Mouse (Mus musculus) fibroblast of lung, adult 2 months (primary cell): ENCODE data around the gene Tmem189.

Experiments used
- DNase-seq: peaks from one replicate; pipeline ENCODE4 v3.0.0-alpha.2; 2011; ENCODE audit warnings: low read depth

Tmem189 gene

GRCm38 (mm10) chr2:167680657-167681056, 9.0 kb downstream of the Tmem189 start:
- DNase-seq, result no peak

DNA sequence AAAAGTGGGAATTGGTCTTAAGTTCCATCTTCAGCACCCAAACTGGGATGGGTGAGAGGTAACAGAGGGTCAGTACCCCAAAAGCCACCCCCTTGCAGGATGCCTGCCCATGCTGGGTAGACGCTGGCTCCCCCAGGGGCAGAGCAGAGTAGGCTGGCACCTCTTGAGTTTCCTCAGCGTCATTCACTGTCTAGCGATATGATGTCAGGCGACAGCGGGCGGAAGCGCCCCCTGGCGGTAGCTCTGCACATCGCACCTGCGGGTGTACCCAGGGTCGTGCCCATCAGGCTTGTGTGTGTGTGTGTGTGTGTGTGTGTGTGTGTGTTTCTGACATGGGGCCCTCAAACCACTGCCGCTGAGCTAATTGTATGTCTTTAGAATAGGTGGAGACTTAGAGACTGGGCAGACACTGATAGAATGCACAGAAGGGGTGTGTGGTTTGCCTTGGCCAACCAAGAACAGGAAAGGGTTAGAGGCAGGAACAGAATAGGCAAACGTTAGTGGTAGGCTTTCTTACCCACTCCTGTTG, 9.7 kb downstream of the Tmem189 start:
- no peak for DNase-seq

DNA sequence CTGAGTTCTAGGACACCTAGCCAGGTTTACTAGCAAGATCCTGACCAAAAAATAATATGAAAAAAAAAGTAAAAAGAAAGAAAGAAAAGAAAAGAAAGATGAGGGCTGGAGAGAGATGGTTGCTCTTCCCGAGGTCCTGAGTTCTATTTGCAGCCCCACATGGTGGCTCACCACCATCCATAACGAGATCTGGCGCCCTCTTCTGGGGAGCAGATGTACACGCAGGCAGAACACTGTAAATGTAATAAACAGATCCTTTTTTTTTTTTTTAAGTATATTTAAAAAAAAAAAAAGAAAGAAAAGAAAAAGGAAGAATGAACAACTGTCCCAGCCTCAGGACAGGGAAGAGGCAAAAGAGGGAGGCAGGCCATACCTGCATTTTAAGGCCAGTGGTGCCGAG, 11.0 kb downstream of the Tmem189 start:
- no peak for DNase-seq

- no peak for DNase-seq
Observed at GRCm38 (mm10) chr2:167675120-167675909, 14.3 kb downstream of the Tmem189 start.

GRCm38 (mm10) chr2:167672212-167672685, 17.4 kb downstream of the Tmem189 start:
- no peak for DNase-seq

DNA sequence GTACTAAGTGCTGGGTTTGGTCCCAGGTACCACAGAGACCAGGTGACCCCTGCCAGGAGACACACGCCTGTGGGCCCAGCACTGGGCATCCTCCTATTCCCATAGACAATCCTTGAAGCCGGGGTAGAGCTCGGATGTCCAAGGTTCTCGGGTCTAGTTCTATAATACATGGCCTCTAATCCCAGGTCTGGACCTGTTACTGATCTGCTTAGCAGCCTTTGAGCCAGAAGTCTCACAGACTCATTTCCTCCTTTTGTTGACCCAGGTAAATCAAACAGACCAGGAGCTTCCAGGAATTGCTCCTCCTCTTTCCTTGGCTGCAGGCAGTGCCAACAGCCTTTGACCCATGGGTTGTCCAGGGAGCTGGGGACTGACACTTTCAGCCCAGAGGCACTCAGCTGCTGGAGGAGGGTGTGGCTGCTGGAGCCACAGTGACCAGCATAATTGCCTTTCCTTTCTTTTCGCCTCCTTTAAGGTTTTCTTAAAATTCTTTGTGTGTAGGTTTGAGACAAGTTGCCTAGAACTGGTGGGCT, 18.5 kb downstream of the Tmem189 start:
- DNase-seq, result no peak

DNA sequence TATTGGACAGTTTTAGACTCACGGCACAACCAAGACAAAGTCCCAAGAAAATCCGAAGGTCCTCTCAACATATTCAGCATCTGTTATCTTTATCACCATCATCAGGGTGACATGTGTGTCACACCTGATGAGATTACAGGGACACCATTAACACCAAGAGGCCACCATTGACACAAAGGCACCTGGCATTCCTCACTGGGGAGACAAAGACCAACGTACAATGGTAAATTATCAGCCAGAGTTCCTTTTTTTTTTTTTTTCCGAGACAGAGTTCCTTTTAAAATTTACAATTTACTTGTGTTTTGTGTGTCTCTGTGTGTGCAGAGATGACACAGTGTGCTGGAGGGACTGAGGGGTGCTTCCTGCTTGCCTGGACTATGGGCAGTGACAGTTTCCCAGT, 20.2 kb downstream of the Tmem189 start:
- no peak for DNase-seq

GRCm38 (mm10) chr2:167668426-167668825, 21.2 kb downstream of the Tmem189 start:
- no peak for DNase-seq

- DNase-seq, result no peak
Observed at GRCm38 (mm10) chr2:167665972-167666713, 23.5 kb downstream of the Tmem189 start.

GRCm38 (mm10) chr2:167662713-167663112, 26.9 kb downstream of the Tmem189 start:
- no peak for DNase-seq

DNA sequence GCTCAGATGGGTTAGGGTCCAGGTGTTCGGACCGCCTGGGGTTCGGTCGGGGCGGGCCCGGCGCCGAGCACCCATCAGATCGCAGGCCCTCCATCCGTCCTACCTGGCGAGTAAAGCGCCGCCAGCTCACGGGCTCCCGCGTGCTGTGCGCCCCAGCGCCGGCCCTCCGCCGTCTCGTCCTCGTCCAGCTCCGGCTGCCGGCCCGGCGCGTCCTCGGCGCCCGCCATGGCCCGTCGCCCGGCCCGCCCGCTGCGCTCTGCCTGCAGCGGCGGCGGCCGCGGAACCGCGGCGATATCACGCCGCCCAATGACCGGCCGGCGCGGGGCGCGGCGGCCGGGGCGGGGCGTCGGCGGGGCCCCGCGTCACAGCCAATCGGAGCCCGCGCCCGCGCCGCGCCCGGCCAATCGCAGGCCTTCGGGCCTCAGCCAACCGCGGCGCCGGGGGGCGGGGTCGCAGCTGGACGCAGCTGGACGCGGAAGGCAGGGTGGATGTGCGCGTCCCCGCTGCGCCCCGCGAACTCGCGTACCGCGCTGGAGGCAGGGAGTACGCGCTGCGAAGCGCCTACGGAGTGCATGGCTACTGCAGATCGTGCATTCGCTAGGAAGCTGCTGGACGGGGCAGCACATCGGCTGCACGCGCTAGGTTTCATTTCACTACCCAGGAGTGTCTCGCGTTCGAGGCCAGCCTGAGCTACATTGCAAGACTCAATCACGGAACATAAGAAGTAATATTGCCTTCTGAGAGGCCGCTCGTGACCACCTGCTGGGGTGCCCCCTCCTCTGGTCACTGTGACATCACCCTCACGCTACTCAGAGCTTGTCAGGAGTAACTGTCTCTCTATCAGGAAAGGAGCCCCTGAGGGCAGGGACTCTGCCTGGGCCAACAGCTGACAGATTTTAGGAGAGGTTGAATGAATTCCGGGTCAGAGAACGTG, 28.1 kb downstream of the Tmem189 start, which contains the start of gene Gm20431:
Gene Gm20431 (minus strand): TSS at position 227 of the 934 bp plus-strand sequence.
- peak; percentile 64 for DNase-seq

- no peak for DNase-seq
Observed at GRCm38 (mm10) chr2:167660611-167660971, 29.0 kb downstream of the Tmem189 start.

GRCm38 (mm10) chr2:167659847-167660610, 29.6 kb downstream of the Tmem189 start:
- no peak for DNase-seq

DNA sequence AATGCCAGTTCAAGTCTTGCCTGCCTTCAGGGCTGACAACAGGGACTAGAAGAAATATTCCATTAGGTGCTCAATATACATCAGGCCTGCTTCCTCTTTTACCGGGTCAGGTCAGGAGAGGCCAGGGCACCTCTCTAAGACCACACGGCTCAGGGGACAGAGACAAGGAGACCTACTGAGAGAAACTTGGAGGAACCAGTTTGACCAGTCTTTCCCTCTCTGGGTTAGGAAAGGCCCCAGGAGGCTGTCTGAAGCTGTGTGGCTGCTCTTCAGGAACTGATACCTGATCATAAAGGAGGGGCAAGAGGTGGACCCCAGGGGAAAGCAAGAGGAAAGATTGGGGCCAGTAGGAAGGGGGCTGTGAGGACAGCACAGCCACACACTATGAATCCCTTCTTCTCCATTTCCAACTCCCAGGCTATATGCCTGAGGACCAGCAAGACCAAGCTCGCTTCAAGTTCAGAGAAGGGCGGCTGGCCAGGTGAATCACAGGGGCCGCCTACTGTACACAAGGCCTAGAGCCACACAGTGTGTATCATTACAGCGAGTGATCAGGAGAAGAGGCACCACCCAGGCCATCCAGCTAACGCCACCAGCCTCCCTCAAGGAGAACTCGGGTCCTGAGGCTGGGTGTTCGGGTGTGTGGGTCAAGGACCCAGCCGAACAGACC, 30.3 kb downstream of the Tmem189 start:
- DNase-seq, result no peak

- DNase-seq, result no peak
Observed at GRCm38 (mm10) chr2:167658712-167659111, 30.9 kb downstream of the Tmem189 start.

DNA sequence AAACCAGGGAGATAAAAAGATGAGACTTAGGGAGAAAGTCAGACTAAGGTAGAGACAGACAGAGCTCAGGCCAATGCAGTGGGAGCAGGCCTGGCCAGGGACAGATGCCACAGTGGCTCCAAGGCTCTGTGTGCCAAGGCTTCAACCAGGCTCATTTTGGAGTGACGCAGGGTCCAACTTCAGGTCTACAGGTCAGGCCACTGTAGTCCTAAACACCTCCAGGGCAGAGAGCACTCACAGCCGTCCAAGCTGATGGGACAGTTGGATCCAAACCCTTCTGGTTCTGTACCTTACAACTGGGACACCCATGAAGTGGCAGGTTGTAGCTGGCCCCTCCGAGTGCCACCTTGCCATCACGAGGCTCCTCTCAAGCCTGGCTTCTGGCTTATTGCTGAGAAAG, 31.6 kb downstream of the Tmem189 start:
- DNase-seq, result no peak

GRCm38 (mm10) chr2:167656629-167657478, 32.8 kb downstream of the Tmem189 start:
- no peak for DNase-seq

- no peak for DNase-seq
Observed at GRCm38 (mm10) chr2:167654911-167655600, 34.6 kb downstream of the Tmem189 start.

DNA sequence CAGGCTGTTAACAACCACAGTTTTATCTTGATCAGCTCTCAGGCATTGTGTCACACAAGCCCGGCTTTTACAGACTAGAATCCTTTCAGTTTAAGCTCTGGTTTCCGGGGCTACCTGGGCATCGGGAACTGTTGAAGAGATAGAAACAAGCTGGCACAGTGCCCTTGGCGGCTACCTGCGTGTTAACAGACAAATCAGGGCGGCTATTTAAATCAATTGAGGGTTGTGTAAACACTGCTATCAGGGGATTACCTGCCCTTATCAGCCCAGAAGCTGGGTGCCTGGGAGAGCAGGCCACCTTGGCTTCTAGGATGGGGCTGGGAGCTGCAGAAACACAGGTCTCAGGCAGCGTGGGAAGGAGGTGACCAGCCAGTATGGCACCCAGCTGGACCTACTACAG, 36.9 kb downstream of the Tmem189 start:
- no peak for DNase-seq
